Mouse (Mus musculus): ENCODE results near the gene Gm45713.

- peak; percentile 66; the same call in 1 of the 2 replicates for TF ChIP-seq CTCF (IDR thresholded peaks at IDR 0.05; ENCODE audit: control insufficient read depth, insufficient read depth, insufficient replicate concordance, low read depth, low read length)
- peak; percentile 94 for TF ChIP-seq POLR2A (IDR thresholded peaks at IDR 0.05; ENCODE audit: control insufficient read depth, low read depth, low read length)
These were observed 7.3 kb downstream of the Gm45713 start, which contains the start of gene Rpl13a for GRCm38 (mm10) chr7:45128624-45129246.

Data from testis, adult 2 months (tissue).